Mouse (Mus musculus) gastrocnemius, postnatal 25 days (tissue): ENCODE measurements around the gene Cd93. TPM values are rescaled to one million over a fixed set of nuclear protein-coding genes. Genes with fewer than 3 reads are reported as not detected.

Experiments used
- DNase-seq: peaks from one replicate; pipeline ENCODE4 v3.0.0; 2022
- total RNA-seq, 2 experiments: library from RNA; stranded (reverse); gene quantifications; 1 replicate in 1 of 2; 2 replicates in 1 of 2; pipeline ENCODE4 v1.2.3; 2021

Gene Cd93
- total RNA-seq, 2 experiments from 2014 or later, result 19.4 to 23.0 TPM

GRCm38 (mm10) chr2:148442172-148442571 lies 1.2 kb downstream of the Cd93 start:
- DNase-seq, result no peak

GRCm38 (mm10) chr2:148441421-148441820 lies 1.9 kb downstream of the Cd93 start:
- DNase-seq, result no peak

GRCm38 (mm10) chr2:148439691-148440276 lies 3.6 kb downstream of the Cd93 start:
- DNase-seq, result no peak

- no peak for DNase-seq
Observed at GRCm38 (mm10) chr2:148436285-148436684, 7.1 kb downstream of the Cd93 start.

GRCm38 (mm10) chr2:148432346-148432745 lies 11.0 kb downstream of the Cd93 start:
- no peak for DNase-seq

- no peak for DNase-seq
Observed at GRCm38 (mm10) chr2:148430941-148431340, 12.4 kb downstream of the Cd93 start.

GRCm38 (mm10) chr2:148429001-148429505 lies 14.3 kb downstream of the Cd93 start:
- no peak for DNase-seq

GRCm38 (mm10) chr2:148428523-148428922 lies 14.8 kb downstream of the Cd93 start:
- DNase-seq, result no peak

- DNase-seq, result no peak
Observed at GRCm38 (mm10) chr2:148427553-148427952, 15.8 kb downstream of the Cd93 start.

GRCm38 (mm10) chr2:148425709-148426382 lies 17.5 kb downstream of the Cd93 start:
- peak; percentile 7 for DNase-seq

- peak; percentile 20 for DNase-seq
Observed at GRCm38 (mm10) chr2:148421706-148422105, 21.7 kb downstream of the Cd93 start.

GRCm38 (mm10) chr2:148421112-148421511 lies 22.3 kb downstream of the Cd93 start:
- DNase-seq, result no peak

- no peak for DNase-seq
Observed at GRCm38 (mm10) chr2:148419776-148420175, 23.6 kb downstream of the Cd93 start.

GRCm38 (mm10) chr2:148419151-148419550 lies 24.2 kb downstream of the Cd93 start:
- no peak for DNase-seq

- DNase-seq, result no peak
Observed at GRCm38 (mm10) chr2:148409821-148410220, 33.5 kb downstream of the Cd93 start.

GRCm38 (mm10) chr2:148409141-148409540 lies 34.2 kb downstream of the Cd93 start:
- peak; percentile 83 for DNase-seq

GRCm38 (mm10) chr2:148408761-148409120 lies 34.6 kb downstream of the Cd93 start:
- no peak for DNase-seq

GRCm38 (mm10) chr2:148407870-148408760 lies 35.2 kb downstream of the Cd93 start, which contains the start of gene Thbd:
Thbd (minus strand) TSS chr2:148408188.
- DNase-seq, result peak; percentile 84

- peak; percentile 53 for DNase-seq
Observed at GRCm38 (mm10) chr2:148406971-148407869, 36.1 kb downstream of the Cd93 start.

GRCm38 (mm10) chr2:148406160-148406970 lies 37.0 kb downstream of the Cd93 start:
- DNase-seq, result no peak

GRCm38 (mm10) chr2:148404906-148405305 lies 38.5 kb downstream of the Cd93 start:
- DNase-seq, result no peak
